Mouse (Mus musculus): ENCODE results near the gene Zfp770.
A peak's percentile ranks its signal among the peaks of the same experiment; 100 is the strongest.
"Not testable (repeated sequence)": the region's sequence is repeated elsewhere in the genome, so short reads cannot be mapped to it uniquely, and the experiment has no call there.

Zfp770 gene

DNA sequence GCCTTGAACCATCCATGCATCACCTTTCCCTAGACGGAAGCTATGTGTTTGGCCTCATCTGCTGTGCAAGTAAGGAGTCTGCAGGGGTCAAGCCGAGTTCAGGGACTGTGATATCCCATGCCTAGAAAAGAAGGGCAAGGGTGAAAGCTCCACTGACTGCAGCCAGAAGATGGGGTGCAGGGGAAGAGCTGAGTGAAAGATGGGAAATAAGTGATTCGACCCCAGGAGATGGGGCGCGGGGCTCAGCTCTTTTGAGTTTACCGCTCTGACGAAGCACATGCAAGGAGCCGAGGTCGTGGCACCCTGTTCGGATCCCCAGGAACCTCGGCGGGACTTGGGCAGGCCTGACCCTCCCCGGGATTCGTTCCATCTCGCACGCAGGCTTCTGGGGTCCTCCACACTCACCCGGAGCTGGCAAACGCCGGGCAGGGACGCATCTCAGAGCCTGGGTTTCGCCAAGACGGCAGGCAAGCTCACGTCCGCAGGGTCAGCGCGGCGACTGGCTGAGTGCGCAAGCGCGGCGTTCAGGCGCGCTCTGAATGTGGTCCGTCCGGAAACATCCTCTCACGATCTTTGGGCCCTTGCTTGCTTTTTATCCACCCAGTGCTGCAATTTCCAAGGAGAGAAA is at the start of gene Zfp770:
Zfp770 (minus strand) TSS at position 538 of the 628 bp plus-strand sequence.
- DNase-seq (ENCODE audit: low read depth, low spot score), result peak; percentile 94

DNA sequence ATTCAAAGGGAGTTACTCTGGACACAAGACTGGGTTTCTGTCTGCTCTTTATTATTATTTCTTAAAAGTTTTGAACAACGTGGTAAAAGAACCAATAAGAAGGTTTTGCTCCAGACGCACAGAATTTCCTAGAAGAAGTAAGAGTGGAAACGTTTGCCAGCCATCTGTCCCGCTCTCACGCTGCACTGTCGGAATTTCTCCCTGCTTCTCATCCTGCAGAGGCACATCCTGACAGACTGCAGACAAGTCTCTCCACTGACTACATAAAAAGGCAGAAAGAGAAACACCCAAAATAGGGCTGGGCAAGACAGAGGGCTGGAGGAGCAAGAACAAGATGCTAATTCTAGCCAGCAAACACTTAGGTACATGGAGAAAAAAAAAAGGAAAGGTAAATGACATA is 48.2 kb upstream of the Zfp770 start:
- DNase-seq (ENCODE audit: low read depth, low spot score), result peak; percentile 67

DNA sequence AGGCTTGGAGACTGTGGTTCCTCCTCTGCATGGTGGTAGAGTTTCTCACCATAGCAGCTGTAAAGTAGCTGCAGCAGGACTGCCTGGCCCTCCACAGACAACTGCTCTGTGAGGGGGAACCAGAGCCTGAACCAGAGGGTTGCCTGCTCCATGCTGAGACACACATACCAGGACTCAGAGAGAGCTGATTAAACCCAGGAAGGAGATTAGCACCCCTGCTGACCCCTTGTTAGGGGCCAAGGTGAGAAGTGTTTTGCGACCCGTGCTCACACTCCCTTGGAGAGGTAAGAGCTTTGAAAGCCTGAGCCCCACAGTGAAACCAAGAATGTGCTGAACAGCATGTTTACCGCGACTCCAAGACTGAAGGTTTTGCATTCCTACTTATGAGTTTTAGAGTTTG is 36.4 kb upstream of the Zfp770 start:
- no peak for DNase-seq (ENCODE audit: low read depth, low spot score)

DNA sequence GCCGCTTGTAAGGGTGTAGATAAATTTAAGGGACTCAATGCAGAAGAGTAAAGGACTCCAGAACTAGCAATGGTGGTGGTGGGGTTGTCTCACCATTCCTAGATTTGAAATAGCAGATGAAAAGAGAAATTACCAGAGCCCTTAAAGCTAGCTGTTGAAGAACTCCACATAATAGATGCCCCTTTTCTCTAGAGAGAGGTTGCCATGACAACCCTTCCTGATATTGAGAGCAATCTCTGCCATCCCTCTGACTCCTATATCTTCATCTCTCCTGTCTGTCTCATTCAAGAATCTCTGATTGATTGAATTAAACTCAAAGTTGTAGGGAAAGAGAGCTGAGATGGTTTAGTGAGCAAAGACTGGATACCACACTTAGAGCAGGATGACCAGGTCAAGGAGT is 35.3 kb upstream of the Zfp770 start:
- DNase-seq (ENCODE audit: low read depth, low spot score), result peak; percentile 25

DNA sequence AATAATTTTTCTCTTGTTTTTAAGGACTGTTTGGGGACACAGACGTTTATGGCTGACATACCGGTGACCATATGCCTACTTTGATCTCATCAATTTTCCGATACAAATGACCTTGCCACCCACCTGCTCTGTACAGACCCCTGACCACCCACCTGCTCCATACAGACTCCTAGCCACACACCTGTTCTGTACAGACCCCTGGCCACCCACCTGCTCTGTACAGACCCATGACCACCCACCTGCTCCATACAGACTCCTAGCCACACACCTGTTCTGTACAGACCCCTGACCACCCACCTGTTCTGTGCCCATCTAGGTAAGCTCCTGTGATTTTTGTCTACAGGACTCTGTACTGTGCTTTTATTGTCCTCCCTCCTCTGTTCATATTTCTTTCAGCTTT is 34.3 kb upstream of the Zfp770 start:
- no peak for DNase-seq (ENCODE audit: low read depth, low spot score)

DNA sequence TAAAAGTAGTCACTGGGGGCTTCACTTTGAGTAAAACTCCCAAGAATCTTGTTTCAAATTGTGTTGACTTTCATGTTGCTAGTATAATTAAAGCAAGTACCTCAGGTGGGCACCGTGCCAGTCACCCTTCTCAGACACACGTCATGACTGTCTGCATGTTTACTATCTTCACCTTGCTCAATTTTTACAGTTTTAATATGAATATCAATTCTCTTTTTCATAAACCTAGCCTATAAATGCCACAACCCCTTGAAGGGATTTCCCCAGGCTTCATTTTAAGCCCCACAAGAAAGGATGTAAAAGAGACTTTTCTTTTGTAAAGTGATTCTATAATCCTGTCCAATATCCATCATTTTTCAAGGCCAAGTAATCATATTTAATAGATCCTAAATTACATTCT is 30.0 kb upstream of the Zfp770 start:
- DNase-seq (ENCODE audit: low read depth, low spot score), result no peak

DNA sequence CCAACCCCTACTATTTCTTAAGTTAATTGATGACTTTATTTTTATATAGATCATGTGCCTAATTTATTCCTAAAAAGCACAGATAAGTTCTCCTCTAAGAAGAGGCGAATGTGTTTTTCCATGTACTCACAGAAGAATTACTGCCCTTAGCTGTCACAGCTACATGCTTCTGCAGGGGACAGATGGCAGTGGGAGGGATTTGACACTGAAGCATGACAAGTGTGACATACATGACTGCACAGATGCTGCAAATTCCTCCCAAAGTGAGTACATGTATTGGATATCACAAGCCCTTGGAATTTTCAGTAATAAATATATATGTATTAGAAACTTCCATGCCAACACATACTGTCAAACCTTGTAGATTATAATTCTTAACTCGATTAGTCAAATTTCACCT is 27.4 kb upstream of the Zfp770 start:
- DNase-seq (ENCODE audit: low read depth, low spot score), result no peak

DNA sequence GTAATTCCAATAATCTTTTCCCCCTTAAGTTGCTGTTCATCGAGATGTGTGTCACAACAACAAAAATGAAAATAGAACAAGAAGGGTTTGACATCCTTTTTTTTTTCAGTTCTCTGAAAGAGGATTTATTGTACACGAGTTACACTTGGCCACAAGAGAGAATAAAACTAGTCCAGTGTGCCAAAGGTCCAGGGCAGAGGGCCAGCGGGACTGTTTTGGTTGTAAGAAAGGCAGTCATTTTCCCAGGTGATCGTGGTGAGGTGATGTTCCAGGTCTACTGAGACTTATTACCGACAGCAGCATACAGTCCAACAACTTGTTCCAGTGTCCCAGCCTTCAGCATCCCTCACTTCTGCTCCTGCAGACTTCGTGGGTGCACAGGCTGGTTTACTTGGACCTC is 3.8 kb upstream of the Zfp770 start:
- no peak for DNase-seq (ENCODE audit: low read depth, low spot score)

DNA sequence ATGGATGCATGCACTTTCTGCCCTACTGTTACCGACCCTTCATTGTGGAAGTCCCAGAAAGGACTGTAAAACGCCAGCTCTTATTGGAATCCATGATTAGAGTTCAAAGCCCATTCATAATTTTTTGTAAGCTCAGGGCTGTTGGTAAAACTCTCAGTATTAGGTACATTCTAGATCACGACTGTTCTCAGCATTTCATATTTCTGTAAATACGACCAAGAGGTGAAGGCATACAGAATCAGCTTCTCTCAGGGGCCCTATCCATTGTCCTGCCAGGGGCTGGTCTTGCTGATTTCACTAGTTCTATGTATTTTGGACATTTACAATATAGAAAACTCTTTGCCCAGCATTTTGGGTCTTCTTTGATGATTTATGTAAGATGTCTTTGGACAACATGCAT is 305 bp upstream of the Zfp770 start:
- DNase-seq (ENCODE audit: low read depth, low spot score), result no peak

DNA sequence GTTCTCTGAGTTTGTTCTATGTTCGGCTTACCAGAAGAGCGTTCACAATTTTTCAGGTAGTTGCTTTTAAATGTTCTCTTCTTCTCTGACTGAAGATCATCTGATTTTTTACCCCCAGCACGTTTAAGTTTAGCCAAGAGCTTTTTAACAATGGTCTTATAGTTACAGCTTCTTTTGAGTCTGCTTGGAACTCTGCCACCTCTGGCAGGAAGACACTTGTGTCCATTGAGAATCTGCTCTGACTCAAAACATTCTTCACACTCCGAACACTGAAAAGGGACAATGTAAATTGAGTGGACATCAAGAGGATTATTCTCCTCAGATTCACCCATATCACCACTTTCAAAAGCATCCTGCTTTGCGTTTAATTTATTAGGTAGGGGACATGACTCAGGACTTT is 4.8 kb downstream of the Zfp770 start:
- DNase-seq (ENCODE audit: low read depth, low spot score), result peak; percentile 34

DNA sequence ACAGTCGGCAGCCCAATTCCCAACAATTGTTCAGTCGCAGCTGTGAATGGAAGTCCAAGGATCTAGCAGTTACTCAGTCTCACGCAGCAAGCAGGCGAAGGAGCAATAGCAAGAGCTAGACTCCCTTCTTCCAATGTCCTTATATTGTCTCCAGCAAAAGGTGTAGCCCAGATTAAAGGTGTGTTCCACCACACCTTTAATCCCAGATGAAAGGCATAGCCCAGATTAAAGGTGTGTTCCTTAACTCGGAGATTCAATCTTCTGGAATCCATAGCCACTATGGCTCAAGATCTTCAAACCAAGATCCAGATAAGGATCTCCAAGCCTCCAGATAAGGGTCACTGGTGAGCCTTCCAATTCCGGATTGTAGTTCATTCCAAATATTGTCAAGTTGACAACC is 14.3 kb downstream of the Zfp770 start, which contains the start of gene Aqr:
Aqr (minus strand) TSS at position 101 of the 400 bp plus-strand sequence.
- DNase-seq (ENCODE audit: low read depth, low spot score), result not testable (repeated sequence)

DNA sequence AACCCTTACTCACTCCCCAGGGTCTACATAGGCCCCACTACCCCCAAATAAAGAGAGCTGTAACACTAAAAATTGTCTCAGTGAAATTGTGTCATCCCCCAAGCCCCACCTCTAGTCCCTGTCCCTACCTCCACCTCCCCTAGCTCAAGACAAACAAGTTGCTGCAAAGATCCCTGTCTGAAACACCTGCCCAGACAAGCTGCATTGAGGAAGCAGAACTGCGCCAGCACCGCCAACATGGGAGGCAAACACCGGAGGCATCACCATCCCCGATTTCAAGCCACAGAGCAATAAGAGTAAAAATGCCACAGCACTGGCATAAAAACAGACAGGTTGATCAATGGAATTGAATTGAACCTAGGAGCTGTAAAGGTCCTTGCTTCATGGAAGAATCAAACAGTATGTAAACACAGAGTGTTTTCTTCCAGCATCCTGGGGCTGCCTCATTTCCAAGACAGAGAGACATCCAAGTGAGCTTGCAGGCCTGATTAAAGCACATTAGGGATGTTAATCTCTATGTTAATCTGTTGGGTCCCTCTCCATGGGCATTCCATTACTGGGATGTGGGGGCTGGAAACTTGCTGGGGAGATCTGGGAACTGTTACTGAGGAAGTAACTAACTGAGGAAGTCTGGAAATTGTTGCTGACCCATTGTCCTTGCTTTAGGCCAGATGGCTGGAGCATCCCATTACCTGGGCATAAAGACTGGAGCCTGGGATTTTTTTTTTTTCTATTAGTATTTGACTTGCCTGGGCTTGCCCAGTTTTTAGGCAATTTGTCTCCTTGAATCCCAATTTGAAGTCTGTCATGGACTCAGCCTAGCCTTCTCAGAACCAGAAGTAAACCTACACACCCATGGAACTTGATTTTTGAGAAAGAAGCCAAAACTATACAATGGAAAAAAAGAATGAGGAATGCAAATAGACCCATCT is 23.2 kb downstream of the Zfp770 start:
- DNase-seq (ENCODE audit: low read depth, low spot score), result no peak

DNA sequence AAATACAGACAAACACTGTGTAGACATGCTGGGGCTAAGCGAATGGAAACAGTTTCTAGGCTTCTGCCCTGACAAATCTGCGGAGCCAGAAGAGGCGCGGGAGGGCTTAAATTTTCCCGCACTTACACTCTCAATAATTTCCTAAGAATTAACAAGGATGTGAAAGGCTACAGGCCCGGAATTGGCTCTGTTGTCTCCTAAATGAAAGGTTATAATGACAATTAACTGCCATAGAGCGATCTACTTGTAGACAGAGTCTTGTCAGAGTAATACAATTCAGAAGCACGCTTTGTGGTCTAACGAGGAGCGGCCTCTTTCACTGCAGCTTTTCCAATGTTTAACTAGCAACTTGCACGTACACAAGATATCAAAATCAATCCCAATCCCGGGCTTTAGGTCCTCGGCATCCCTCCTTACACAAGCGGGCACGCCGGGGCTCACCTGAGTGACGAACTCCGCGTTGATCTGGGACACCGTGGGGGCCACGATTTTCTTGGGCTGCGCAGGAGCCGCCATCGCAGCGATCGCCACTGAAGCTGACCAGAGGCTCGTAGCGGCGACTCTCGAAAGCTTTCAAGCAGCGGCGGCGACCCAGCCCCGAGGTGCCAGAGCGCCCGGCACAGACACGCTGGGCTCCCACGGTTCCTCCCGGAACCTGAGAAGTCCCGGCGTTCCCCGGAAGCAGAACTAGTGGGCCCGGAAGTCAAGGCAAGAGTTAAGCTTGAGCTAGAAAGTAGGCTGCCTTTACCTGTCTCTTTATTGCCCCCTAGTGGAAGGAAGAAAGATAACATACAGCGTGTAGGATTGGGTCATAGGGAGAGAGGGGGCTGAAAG is 26.4 kb downstream of the Zfp770 start:
- DNase-seq (ENCODE audit: low read depth, low spot score), result peak; percentile 96

DNA sequence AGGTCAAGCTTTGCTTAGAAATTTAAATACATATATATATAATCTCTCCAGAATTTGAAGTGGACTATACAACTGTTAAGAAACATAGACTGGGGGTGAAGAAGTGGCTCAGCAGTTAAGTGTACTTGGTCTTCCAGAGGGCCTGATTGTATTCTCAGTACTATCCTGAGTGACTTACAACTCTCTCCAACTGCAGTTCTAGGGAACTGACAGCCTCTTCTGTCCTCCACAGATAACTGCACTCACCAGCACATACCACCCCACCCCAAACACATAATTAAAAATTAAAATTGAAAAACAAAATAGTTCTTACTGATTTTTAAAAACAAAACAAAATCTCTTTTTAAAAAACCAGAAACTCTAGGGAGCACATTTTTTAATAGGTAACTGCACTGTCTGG is 28.0 kb downstream of the Zfp770 start:
- no peak for DNase-seq (ENCODE audit: low read depth, low spot score)

DNA sequence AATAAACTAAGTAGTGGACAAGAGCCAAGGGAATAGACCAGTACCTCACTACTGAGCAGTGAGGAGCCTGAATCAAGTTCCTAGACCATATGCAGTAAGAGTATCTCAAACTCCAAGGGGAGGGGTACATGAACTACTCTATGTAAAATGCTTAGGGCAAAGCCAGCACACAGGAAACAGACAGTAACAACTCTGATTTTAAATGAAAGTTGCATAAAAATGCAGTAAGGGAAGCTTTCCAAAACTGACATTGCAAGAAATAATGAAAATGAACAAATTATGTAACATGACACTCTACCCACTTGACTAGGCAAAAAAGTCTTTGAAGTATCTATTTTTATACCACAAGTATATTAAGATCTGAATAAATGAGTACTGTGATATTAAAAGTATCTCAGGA is 33.4 kb downstream of the Zfp770 start:
- peak; percentile 55 for DNase-seq (ENCODE audit: low read depth, low spot score)

DNA sequence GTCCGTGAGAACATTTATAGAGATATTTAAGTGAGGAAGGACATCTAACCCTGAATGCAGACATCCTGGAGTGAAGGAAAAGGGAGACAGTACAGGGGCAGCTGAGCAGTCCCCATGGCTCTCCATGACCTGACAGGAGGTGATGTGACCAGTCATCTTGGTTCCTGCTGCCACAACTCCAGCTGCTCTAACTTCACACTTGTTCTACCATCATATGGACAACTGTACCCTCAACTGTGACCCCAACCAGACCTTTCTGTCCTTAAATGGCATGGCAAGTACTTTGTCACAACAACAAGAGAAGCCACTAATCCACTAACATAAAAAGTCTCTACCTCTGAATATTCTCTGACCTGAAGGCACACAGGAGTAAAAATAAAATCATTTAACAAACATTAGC is 39.3 kb downstream of the Zfp770 start:
- DNase-seq (ENCODE audit: low read depth, low spot score), result no peak

DNA sequence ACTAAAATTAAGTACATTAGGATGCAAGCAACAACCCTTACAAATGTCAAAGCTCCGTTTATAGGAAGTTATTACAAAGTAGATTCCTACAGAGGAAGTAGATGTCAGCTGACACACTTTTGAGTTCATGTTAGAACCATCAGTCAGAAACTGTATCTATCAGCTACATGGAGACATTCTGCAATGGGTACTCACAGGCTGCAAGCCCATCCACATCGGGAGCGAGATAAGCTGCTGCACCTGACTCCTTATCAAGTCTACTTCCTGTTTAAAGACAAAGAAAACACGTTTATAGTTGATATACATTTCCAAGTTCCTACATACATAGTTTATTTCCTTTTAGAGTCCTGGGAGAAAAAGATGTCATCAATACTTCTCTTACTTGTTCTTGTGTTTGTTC is 43.9 kb downstream of the Zfp770 start:
- no peak for DNase-seq (ENCODE audit: low read depth, low spot score)

DNA sequence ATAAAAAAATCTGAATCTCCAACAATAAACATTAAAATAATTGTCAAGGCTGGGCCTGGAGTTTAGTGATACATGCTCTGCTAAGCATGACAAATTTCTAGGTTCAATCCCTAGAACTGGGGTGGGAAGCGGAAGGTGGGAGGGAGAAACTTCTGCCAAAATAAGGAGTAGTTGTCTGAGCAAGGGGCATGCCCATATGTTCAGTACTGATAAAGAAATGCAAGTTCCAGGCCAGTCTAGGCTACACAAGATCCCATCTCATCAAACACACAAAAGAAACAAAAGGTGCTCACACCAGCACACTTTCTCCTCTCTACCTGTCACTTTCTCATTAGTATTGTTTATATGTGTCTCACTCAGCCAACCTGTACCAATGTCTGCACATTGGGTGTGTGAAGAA is 44.6 kb downstream of the Zfp770 start:
- DNase-seq (ENCODE audit: low read depth, low spot score), result no peak

DNA sequence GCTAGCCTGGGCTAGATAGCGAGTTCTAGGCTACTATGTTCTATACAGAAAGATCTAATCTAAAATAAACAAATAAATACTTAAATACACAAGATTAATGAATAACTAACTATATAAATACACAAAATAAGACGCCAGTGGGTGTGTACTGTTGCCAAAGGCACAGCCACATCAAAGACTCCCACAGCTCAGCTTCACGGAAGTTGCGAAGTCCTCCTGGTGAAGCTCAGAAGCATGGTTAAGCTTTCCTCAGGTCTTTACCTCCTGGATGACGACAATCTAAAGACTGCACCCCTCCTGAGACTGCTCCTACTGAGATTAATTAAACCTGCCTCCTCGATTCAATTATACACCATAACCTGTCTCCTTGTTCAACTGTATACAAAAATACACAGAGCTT is 48.0 kb downstream of the Zfp770 start:
- no peak for DNase-seq (ENCODE audit: low read depth, low spot score)

DNA sequence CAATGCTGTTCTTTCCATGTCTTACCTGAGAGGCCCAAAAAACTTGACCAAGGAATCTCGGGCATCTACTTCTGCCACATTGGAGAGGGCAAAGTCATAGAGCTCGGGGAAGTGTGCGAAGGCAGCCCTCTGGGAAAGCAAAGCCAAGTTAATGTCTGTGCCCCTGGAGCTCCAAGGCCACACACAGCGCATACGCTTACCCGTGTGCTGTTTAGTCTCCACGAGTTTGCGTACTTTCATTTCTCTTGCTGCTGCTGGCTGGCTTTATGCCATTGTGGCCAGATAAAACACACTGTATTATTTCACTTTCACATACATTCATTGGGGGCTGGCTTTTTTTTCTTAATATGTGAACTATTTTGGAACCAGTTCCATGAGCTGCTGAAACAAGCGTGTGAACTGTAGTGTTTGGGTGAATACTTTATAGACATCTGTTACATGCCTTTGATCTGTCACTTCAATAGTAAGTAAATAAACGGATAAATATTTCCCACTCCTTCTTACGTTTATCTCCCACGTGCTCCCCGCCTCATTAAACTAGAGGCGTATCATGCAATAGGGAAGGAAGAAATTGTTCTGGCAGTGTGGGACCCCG is 54.3 kb downstream of the Zfp770 start:
- DNase-seq (ENCODE audit: low read depth, low spot score), result no peak

DNA sequence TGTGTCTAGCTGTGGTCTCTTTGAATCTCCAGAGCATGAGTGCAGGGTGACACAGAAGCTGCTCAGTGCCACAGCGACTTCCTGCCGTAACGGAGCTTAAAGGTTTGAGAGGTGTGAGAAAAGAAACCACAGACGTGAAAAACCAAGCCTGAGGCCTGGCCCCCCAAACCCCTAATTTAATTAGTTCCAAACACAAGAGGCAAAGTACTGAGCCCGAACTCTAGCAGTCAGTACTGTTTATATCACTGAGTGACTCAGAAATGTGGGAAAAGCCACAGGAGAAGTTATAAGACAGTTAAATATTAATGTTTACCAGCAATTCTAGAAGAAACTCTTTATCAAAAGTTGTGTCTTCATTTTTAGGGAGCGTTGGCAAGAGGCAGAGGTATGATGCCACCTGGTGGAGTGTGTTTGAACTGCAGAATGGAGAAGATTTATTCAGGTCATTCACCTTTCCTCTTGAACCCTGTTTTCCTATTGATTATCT is 55.9 kb downstream of the Zfp770 start:
- peak; percentile 56 for DNase-seq (ENCODE audit: low read depth, low spot score)

DNA sequence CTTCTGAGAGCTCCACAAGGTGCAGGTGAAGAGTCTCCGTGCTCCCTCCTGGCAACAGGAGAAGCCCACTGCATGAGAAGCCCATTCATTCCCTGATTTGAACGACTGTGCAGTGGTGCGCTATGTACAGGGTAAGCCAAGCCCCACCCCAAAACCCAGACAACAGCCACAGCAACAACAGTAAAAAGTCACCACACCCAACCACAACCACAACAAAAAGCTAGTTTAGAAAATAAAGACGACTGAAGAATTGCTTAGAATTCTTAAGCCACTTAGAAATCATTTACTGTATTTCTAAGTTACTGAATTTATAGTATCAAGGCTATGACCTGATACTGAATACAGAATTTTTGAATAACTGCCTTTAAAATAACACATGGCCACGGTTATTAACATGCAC is 56.4 kb downstream of the Zfp770 start:
- no peak for DNase-seq (ENCODE audit: low read depth, low spot score)

All from brain, adult 2 months (tissue).